Mouse (Mus musculus) liver, embryonic 12.5 days (tissue): ENCODE measurements at regions not wholly inside any gene's neighbourhood (a gene's known extent, or its start where the extent isn't known, plus 50 kb on each side); places are given as distances from the start of the nearest gene placed in this dataset.

Experiments
- ATAC-seq: fragments of 200-750 bp; cut with Nextera tagmentation; 2 replicates; pipeline ENCODE4 v1.8.0; 2017; ENCODE audit warnings: moderate number of reproducible peaks, mild to moderate bottlenecking, moderate library complexity
- H3K27ac ChIP-seq: fragments of 300-500 bp; sonication (generic); 2 replicates; pipeline ENCODE4 v1.5.1; 2016; ENCODE audit warnings: mild to moderate bottlenecking
- H3K27me3 ChIP-seq: fragments of 300-500 bp; sonication (generic); replicated peaks from 2 replicates; pipeline ENCODE4 v1.6.1; 2016; ENCODE audit warnings: mild to moderate bottlenecking, moderate library complexity
- H3K36me3 ChIP-seq: fragments of 300-500 bp; sonication (generic); 2 replicates; pipeline ENCODE4 v1.6.1; 2016; ENCODE audit warnings: mild to moderate bottlenecking, moderate library complexity
- H3K4me1 ChIP-seq: fragments of 300-500 bp; sonication (generic); 2 replicates; pipeline ENCODE4 v1.6.1; 2016
- H3K4me2 ChIP-seq: fragments of 300-500 bp; sonication (generic); 2 replicates; pipeline ENCODE4 v1.6.1; 2016; ENCODE audit warnings: mild to moderate bottlenecking, moderate library complexity
- H3K4me3 ChIP-seq: fragments of 300-500 bp; sonication (generic); 2 replicates; pipeline ENCODE4 v1.5.1; 2016; ENCODE audit warnings: mild to moderate bottlenecking, moderate library complexity
- H3K9ac ChIP-seq: fragments of 300-500 bp; sonication (generic); 2 replicates; pipeline ENCODE4 v1.6.1; 2016; ENCODE audit warnings: mild to moderate bottlenecking, moderate library complexity
- H3K9me3 ChIP-seq: fragments of 300-500 bp; sonication (generic); replicated peaks from 2 replicates; pipeline ENCODE4 v1.6.1; 2016; ENCODE audit warnings: mild to moderate bottlenecking, moderate library complexity
- WGBS: fragments of 180-500 bp; shearing (Covaris S2); methylation state at CpG from one replicate; pipeline ENCODE4 v1.1.7; 2016; ENCODE audit not compliant: insufficient replicate concordance; 5-methylcytosine and 5-hydroxymethylcytosine counted together

DNA sequence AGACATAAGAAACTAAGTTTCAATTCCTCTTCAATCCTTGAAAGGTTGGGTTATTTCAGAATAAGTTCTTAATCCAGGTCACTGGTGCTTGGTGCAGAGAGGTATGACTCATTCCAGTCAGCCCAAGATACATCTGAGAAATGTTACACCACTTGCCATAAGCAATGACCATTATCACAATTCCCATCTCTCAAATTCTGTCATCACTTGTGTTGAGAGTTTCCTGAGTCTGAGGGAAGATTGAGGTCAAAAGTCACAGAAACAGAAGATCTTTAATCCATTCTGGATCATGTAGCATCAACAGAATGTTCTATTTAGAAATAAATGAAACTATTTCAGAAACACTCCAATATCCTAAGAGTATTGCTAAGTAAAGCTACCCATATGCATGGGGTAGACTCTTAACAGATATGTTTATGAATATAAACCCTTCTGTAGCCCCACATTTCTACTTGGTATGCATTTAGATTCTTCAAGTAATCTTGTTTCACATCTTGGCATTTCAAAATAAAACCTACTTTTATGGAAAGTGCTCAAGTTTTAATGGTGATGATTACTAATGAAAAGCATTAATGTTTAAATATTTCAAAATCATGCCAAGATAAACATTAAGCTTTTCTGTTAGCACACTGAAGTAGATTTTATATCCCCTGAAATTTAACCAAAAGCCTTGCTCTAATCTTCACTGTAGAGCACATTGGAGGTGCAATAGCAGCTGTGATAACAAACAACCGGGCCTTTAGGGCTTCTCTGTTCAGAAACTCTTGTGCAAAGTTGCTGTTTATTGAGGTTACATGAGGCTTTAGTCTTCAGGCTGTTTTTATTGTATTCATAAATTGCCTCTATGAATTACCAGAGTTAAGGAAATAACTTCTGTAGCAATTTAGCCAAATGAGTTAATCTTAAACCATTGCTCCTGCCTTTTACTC, 701.2 kb upstream of the Impad1 start:
- no peak for ATAC-seq
- Histone ChIP-seq H3K27ac (no peak overlapping the region), H3K4me2 (no peak overlapping the region), H3K27me3 (no peaks in the 10 kb centered on the region), H3K9ac (no peak overlapping the region), H3K9me3 (no peaks in the 10 kb centered on the region), H3K4me1 (no peaks in the 10 kb centered on the region), H3K4me3 (no peak overlapping the region), H3K36me3 (no peaks in the 10 kb centered on the region)
- 45% methylated on average over 1 of the region's 1 CpGs for WGBS

GRCm38 (mm10) chr4:5486786-5487185, 693.6 kb upstream of the Impad1 start:
- 62% methylated on average over 2 of the region's 2 CpGs for WGBS
- Histone ChIP-seq H3K4me3 (no peak overlapping the region), H3K4me1 (no peaks in the 10 kb centered on the region), H3K4me2 (no peak overlapping the region), H3K9ac (no peak overlapping the region), H3K9me3 (no peaks in the 10 kb centered on the region), H3K36me3 (no peaks in the 10 kb centered on the region), H3K27ac (no peak overlapping the region), H3K27me3 (no peaks in the 10 kb centered on the region)
- ATAC-seq: no peak

- Histone ChIP-seq H3K4me2 (no peak overlapping the region), H3K27me3 (no peaks in the 10 kb centered on the region), H3K36me3 (no peaks in the 10 kb centered on the region), H3K9ac (no peak overlapping the region), H3K27ac (no peak overlapping the region), H3K9me3 (no peaks in the 10 kb centered on the region), H3K4me1 (no peaks in the 10 kb centered on the region), H3K4me3 (no peak overlapping the region)
- 53% methylated on average over 3 of the region's 3 CpGs for WGBS
- no peak for ATAC-seq
These were observed 678.9 kb upstream of the Impad1 start for GRCm38 (mm10) chr4:5471891-5472558.

DNA sequence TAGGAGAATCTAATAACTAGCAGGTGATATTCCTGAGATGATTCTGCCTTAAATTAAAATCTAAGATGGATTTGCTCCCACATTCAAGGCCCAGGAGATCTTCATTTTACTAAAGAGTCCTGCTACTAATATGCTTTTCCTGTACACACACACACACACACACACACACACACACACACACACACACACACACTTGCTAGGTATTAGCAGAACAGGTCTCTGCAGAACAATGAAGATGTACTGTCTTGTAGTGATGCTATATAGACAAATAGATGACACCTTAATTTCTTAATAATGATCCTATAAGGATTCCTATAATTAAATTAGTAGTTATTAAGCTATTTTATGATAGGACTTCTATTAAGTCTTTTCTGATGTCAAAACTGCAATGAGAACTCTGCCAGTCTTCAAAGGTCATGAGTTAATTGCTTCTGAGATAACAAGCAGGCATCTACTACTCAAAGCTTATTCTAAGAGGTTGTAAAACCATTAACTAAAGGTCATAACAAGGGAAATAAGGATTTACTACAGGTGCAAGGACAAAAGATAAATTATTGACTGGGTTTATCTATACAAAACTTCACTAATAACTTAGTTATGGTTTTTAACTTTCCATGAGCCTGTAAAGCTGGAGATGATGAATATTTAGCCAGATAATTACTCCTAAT, 666.0 kb upstream of the Impad1 start:
- ATAC-seq: no peak
- Histone ChIP-seq H3K27me3 (no peaks in the 10 kb centered on the region), H3K4me3 (no peak overlapping the region), H3K4me2 (no peak overlapping the region), H3K9ac (no peak overlapping the region), H3K9me3 (no peaks in the 10 kb centered on the region), H3K27ac (no peak overlapping the region), H3K36me3 (no peaks in the 10 kb centered on the region), H3K4me1 (no peaks in the 10 kb centered on the region)

GRCm38 (mm10) chr4:5450417-5450816, 657.3 kb upstream of the Impad1 start:
- no peak overlapping the region for H3K27ac ChIP-seq
- 66% methylated on average over 6 of the region's 6 CpGs for WGBS
- no peaks in the 10 kb centered on the region for H3K36me3 ChIP-seq
- H3K4me2 ChIP-seq: no peak overlapping the region
- ATAC-seq: peak; percentile 74
- H3K9ac ChIP-seq: no peak overlapping the region
- H3K9me3 ChIP-seq: no peaks in the 10 kb centered on the region
- no peak overlapping the region for H3K4me3 ChIP-seq
- no peaks in the 10 kb centered on the region for H3K4me1 ChIP-seq
- H3K27me3 ChIP-seq: no peaks in the 10 kb centered on the region

- H3K9ac ChIP-seq: no peak overlapping the region
- no peaks in the 10 kb centered on the region for H3K4me1 ChIP-seq
- no peak for ATAC-seq
- no peaks in the 10 kb centered on the region for H3K27me3 ChIP-seq
- H3K27ac ChIP-seq: no peak overlapping the region
- H3K4me3 ChIP-seq: no peak overlapping the region
- WGBS: 62% methylated on average over 2 of the region's 2 CpGs
- no peak overlapping the region for H3K4me2 ChIP-seq
- H3K36me3 ChIP-seq: no peaks in the 10 kb centered on the region
- no peaks in the 10 kb centered on the region for H3K9me3 ChIP-seq
These were observed 648.3 kb upstream of the Impad1 start for GRCm38 (mm10) chr4:5441339-5442019.

- Histone ChIP-seq H3K4me3 (no peak overlapping the region), H3K27ac (no peak overlapping the region), H3K9ac (no peak overlapping the region), H3K9me3 (no peaks in the 10 kb centered on the region), H3K4me2 (no peak overlapping the region), H3K4me1 (no peaks in the 10 kb centered on the region), H3K27me3 (no peaks in the 10 kb centered on the region), H3K36me3 (no peaks in the 10 kb centered on the region)
- ATAC-seq: no peak
- WGBS: 48% methylated on average over 3 of the region's 3 CpGs
These were observed 643.9 kb upstream of the Impad1 start for GRCm38 (mm10) chr4:5437076-5437475.
